Mouse (Mus musculus): ENCODE measurements around the gene Nav1.

Nav1 gene

GRCm38 (mm10) chr1:135481656-135482055 lies 125.4 kb downstream of the Nav1 start:
- no peak for DNase-seq

- no peak for DNase-seq
These were observed 126.3 kb downstream of the Nav1 start for GRCm38 (mm10) chr1:135480815-135481214.

- no peak for DNase-seq
These were observed 131.6 kb downstream of the Nav1 start for GRCm38 (mm10) chr1:135475571-135475895.

- peak; percentile 48 to 55 for DNase-seq
These were observed 132.1 kb downstream of the Nav1 start for GRCm38 (mm10) chr1:135474861-135475570.

DNA sequence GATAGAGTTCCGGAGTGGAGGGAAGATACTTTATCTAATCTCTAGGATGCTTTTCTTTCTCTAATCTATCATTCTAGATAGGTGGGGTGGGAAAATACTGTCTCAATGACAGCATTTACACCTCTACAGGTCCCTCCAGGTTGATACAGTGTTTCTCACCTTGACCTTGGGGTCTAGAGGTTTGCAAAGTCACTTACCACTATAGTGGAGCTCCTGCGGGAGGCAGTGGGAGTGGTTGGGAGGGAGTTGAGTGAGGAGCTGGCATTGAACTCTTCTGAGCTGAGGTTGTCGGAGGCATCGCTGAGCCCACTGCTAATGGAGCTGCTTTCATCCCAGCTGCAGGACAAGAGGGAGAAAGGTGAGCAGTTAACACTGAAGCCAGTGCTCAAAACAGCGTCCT lies 134.6 kb downstream of the Nav1 start:
- no peak for DNase-seq

DNA sequence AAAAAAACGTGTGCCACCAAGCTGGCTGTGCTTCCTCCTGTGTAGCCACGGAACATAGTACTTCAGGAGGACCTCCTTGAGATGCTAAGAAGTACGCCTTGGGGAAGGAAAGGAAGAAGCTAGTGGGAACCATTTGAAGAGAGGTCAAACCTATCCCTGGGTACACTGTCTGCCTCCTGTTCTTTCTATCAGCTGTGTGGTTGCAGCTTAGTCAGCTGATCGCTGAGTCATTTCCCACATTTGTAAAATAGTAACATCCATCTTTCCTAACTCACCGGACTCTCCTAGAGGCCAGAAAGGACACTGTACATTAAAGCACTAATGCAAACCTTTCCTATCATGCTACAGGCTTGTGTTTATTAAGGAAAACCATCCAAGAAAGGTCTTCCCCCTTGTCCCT lies 135.4 kb downstream of the Nav1 start:
- DNase-seq = no peak

DNA sequence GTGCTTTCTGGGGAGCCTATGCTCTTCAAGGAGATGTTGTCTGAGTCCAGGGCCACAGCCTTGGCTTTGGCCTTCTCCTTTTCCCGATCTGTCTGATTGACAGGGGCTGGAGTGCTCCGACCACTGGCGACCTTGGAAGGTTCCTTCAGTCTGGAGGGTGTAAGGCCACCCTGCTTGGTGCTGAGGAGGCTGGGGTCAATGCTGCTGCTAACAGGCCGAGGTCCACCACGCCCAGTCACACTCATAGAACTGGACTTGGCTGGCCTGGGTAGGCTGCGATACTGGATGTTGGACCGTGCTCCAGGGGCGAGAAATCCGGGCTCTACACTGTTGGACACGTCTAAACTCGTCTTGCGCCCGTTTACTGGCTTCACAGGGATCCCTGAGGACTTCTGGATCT lies 136.5 kb downstream of the Nav1 start:
- no peak for DNase-seq

GRCm38 (mm10) chr1:135467462-135467861 lies 139.6 kb downstream of the Nav1 start:
- no peak for DNase-seq

DNA sequence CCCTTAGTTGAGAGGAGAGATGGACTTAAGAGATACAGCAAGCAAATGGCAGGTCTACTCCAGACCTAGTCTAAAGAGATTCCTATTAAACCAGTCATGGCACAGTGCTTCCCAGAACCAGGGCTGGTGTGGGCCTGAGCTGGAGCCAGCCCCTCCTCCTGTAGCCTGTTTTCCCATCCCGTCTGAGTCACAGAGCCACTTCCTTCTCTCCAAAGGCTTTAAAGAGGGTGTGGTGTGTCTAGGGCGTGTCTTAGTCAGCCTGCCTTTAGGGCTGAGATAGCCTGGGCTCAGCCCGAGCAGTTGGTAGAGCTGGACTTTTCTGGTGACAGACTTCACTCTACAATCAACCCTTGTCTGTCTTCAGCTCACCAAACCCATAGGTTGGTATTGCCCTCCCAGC lies 140.2 kb downstream of the Nav1 start:
- DNase-seq = no peak

GRCm38 (mm10) chr1:135465734-135466133 lies 141.4 kb downstream of the Nav1 start:
- no peak for DNase-seq

DNA sequence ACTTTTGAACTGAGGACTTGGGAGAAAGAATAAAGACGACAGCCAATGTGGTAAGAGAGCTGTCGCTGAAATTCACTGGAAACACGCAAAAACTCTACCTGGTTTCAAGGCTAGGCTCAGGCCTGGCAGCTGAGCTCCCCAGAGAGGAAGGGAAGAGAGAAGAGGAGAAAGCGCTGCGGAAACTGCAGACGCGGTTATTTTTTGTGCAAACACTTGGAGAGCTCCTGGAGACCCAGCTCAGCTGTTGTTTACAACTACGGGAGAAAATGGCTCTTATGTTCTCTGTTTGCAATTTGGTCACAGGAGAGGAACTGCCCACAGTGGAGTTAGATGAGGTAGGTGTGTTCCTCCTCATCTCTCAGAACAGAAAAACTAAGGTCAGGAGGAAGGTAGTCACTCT lies 144.4 kb downstream of the Nav1 start:
- DNase-seq = peak in 1 of 2 experiments; percentile 33

DNA sequence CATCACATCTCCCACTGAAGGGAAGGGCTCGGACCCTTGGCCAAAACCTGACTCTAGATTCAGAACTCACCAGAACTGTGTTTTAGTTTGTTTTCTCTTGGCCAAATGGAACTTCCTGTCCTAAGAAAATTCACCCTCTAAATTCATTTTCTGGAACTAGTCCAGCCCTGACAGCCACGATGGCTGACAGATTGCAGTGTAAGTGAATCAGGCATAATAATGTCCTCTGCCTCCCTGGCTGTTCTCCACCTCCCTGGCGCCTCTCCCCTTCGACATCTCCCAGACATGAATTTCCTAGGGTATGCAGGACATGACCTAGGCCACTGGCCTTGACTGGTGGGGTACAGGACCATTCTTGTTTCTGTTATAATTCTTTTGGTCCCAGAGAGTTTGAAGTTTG lies 144.8 kb downstream of the Nav1 start:
- peak; percentile 64 to 71 for DNase-seq

- peak; percentile 89 to 90 for DNase-seq
These were observed 145.9 kb downstream of the Nav1 start for GRCm38 (mm10) chr1:135461097-135461730.

DNA sequence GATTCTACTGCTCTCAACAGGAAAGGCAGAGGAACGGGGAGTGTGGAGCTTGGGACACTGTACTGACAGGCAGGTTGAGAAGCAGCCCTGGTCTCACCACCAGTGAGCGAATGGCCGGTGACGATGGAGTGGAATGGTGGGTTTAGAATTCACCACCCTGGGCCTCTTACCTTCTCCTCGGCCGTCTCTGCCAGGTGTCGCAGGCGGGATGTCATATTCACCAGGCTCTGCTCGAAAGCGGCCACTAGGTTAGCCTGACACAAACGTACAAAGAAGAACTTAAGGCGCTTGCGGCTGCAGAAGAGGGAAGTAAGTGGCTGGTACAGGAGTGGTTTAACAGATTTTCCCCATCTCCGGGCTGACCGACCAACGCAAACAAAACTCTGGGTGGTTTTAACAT lies 146.6 kb downstream of the Nav1 start:
- DNase-seq = no peak

DNA sequence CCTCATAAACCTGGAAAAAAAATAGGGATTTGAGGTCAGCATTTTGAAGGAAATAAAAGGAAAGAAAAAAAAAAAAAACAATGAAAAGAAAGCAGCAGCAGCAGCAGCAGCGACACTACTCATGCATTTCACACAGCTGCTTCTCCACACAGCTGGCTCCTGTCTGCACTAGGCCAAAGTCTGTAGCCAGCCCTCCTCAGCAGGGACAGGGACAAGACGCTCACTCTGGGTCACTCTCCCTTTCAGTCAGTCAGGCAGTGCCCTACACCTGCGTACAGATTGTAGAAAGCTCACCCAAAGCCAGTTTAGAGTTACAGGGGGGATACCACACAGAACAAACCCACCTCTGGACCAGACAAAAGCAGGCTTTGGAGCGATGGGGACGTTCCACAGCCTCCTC lies 149.2 kb downstream of the Nav1 start:
- DNase-seq = no peak

- peak; percentile 60 to 66 for DNase-seq
These were observed 154.8 kb downstream of the Nav1 start for GRCm38 (mm10) chr1:135452259-135452658.

- DNase-seq = no peak
These were observed 155.7 kb downstream of the Nav1 start for GRCm38 (mm10) chr1:135451419-135451818.

- no peak for DNase-seq
These were observed 157.2 kb downstream of the Nav1 start for GRCm38 (mm10) chr1:135449876-135450275.

DNA sequence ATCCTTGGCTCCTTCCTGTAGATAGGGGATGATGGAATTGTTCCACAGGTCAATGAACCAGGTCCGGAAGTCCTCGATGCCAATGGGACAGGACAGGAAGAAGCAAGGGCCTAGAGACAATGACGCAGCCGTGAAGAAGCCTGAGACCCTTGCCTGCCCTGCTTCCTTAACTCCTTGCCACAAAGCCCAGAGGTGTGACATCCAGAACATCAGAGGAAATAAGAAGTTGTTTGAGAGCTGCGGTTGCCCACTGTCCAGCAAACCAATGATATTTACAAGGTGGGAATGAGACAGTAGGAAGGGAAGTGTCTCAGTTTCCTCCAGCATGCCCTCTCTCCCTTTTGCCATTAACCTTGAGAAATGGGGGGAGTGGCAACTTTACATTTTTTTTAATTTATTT lies 158.2 kb downstream of the Nav1 start:
- DNase-seq = no peak

GRCm38 (mm10) chr1:135443506-135443905 lies 163.6 kb downstream of the Nav1 start:
- DNase-seq = no peak

DNA sequence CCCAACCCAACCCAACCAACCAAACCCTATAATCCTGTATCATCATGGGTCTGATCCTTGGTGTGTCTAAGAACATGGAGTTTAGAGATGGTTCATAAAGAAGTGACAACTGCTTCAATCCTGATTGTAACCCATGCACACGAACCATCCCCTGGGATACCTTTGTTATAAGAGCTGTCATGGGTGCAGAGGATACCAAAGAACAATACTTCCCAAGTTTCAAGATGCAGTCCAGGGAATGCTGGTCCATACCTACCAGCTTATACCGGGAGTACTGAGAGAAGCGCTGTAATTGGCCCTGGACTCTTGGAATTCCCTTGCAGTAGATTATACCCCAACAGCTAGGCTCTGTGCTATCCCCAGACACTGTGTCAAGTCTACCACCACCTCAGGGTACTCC lies 165.2 kb downstream of the Nav1 start:
- DNase-seq = no peak

- DNase-seq = no peak
These were observed 166.1 kb downstream of the Nav1 start for GRCm38 (mm10) chr1:135440986-135441385.

- DNase-seq = no peak
These were observed 168.3 kb downstream of the Nav1 start for GRCm38 (mm10) chr1:135438801-135439200.

DNA sequence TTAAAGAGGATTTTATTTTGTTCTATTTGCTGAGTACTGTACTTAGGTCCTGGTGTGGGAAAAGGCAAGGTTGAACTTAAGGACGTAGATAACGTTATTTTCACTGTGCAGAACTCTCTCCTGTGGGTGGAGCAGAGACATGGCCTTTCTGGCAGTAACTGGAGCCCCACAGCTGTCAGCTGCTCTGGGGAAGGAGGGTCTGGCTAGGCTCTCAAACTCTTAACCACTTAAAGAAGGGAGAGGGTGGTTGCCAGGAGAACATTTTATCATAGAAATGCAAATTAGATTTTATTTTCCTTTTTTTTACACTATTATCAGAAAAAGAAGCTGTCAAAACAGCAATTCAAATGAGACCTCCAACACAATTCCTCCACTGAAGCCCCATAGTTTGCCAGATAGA lies 171.3 kb downstream of the Nav1 start:
- peak; percentile 31 to 34 for DNase-seq

DNA sequence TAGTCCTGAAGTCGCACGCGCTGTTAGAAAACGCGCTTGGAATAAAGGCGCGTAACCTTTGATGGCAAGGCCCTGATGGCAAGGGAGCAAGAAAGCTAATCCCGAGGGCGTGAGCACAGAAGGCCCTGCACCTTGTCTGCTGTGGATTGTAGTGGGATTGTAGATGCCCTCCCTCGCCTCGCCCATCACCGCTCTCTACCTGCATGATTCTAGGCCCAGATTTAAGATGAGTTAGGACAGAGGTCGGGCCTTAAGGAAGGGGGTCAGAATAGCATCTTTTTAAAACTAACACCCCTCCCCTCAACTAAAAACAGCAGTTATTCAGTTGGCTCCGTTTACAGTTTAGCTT lies 176.5 kb downstream of the Nav1 start:
- DNase-seq = no peak
